Mouse (Mus musculus): ENCODE data around the gene Mrpl24.

- TF ChIP-seq CTCF (IDR thresholded peaks at IDR 0.05; ENCODE audit: control insufficient read depth, insufficient read depth, insufficient read length): no peak
- no peak for TF ChIP-seq MYOD1 (IDR thresholded peaks at IDR 0.05; ENCODE audit: control insufficient read depth, insufficient read length, low read depth)
- no peak for TF ChIP-seq MYOG (IDR thresholded peaks at IDR 0.05; ENCODE audit: control insufficient read depth, extremely low read depth, insufficient read length)
Measured at GRCm38 (mm10) chr3:87951946-87952345, 32.6 kb downstream of the Mrpl24 start.

All from C2C12 (cell line).